25 mouse cellular contexts compared by ENCODE assay signal in genomic region chr6:100150703-100151208, GRCm38 (mm10).
DNase-seq lines count a peak whose midpoint lies in the region; ATAC-seq and TF ChIP-seq lines count a peak whose summit lies in the region.
"Had no signal": no experiment of that assay in that cellular context is flagged by ENCODE, and none has a peak within 500 bp of the region (broad histone marks: within the 10 kb centered on the region; RNA-seq: fewer than 3 reads in every experiment).

No protein-coding gene starts in this region.

- no peak overlapping the region for H3K4me3 ChIP-seq in intestine, postnatal 0 days (ENCODE audit: low read depth, low read length)
- no peak overlapping the region for H3K4me3 ChIP-seq in intestine, embryonic 15.5 days (replicated peaks)
- no peak overlapping the region for H3K4me3 ChIP-seq in midbrain, postnatal 0 days (ENCODE audit: low read depth, low read length)
- H3K4me3 ChIP-seq in midbrain, embryonic 15.5 days: no peak overlapping the region
- H3K4me3 ChIP-seq: forebrain, embryonic 10.5 days; heart, embryonic 13.5 days; hindbrain, embryonic 10.5 days; limb, embryonic 15.5 days; neural tube, embryonic 13.5 days had no signal

- no peak overlapping the region for H3K27ac ChIP-seq in intestine, postnatal 0 days (ENCODE audit: low read depth, low read length)
- no peak overlapping the region for H3K27ac ChIP-seq in intestine, embryonic 15.5 days
- H3K27ac ChIP-seq in midbrain, postnatal 0 days (ENCODE audit: low read depth, low read length): no peak overlapping the region
- H3K27ac ChIP-seq in midbrain, embryonic 15.5 days: no peak overlapping the region
- H3K27ac ChIP-seq: forebrain, embryonic 10.5 days; heart, embryonic 13.5 days; hindbrain, embryonic 10.5 days; limb, embryonic 15.5 days; neural tube, embryonic 13.5 days had no signal

- DNase-seq in midbrain, postnatal 0 days (ENCODE audit: low spot score): no peak
- DNase-seq in thymus, postnatal 4 days: no peak
- DNase-seq in cerebellum, postnatal 14 days: no peak
- DNase-seq: adrenal gland, postnatal 36 days; cerebellum, adult 18-20 months; cerebellum, postnatal 36 days; forebrain, postnatal 0 days; gastrocnemius, postnatal 36 days; kidney, adult 9 months; kidney, postnatal 4 days; lung, embryonic 14.5 days; right cerebral cortex, adult 18-20 months; thymus, postnatal 36 days had no signal

- H3K9ac ChIP-seq in intestine, postnatal 0 days (ENCODE audit: low read depth, low read length): no peak overlapping the region
- H3K9ac ChIP-seq in intestine, embryonic 15.5 days: no peak overlapping the region
- H3K9ac ChIP-seq in midbrain, postnatal 0 days (replicated peaks; ENCODE audit: low read length, poor library complexity, severe bottlenecking): no peak overlapping the region
- no peak overlapping the region for H3K9ac ChIP-seq in midbrain, embryonic 15.5 days
- H3K9ac ChIP-seq: forebrain, postnatal 0 days; heart, embryonic 13.5 days; limb, embryonic 15.5 days; lung, embryonic 14.5 days; neural tube, embryonic 13.5 days had no signal

- peak; percentile 57 for TF ChIP-seq CTCF in intestine, postnatal 0 days (IDR thresholded peaks at IDR 0.05; ENCODE audit: low read depth)
- peak; percentile 43; the same call in 1 of the 2 replicates for TF ChIP-seq CTCF in midbrain, postnatal 0 days (IDR thresholded peaks at IDR 0.05)

- H3K27me3 ChIP-seq in intestine, postnatal 0 days (replicated peaks; ENCODE audit: control insufficient read depth, insufficient read depth, low read length): no peaks in the 10 kb centered on the region
- no peaks in the 10 kb centered on the region for H3K27me3 ChIP-seq in intestine, embryonic 15.5 days (replicated peaks)
- no peaks in the 10 kb centered on the region for H3K27me3 ChIP-seq in midbrain, postnatal 0 days (ENCODE audit: insufficient read depth, low read length)
- H3K27me3 ChIP-seq in midbrain, embryonic 15.5 days (replicated peaks): no peaks in the 10 kb centered on the region

- no peaks in the 10 kb centered on the region for H3K36me3 ChIP-seq in intestine, postnatal 0 days (ENCODE audit: control insufficient read depth, insufficient read depth)
- no peaks in the 10 kb centered on the region for H3K36me3 ChIP-seq in intestine, embryonic 15.5 days
- no peaks in the 10 kb centered on the region for H3K36me3 ChIP-seq in midbrain, postnatal 0 days (ENCODE audit: insufficient read depth, low read length)
- H3K36me3 ChIP-seq in midbrain, embryonic 15.5 days (replicated peaks): no peaks in the 10 kb centered on the region
- H3K36me3 ChIP-seq: forebrain, embryonic 10.5 days; G1E; heart, embryonic 13.5 days; hindbrain, embryonic 10.5 days; limb, embryonic 15.5 days; neural tube, embryonic 13.5 days had no signal

- peaks cover 8% of the 10 kb centered on the region; the same call in 1 of the 2 replicates for H3K4me1 ChIP-seq in intestine, postnatal 0 days (replicated peaks; ENCODE audit: control insufficient read depth, insufficient read depth, low read length)
- H3K4me1 ChIP-seq in intestine, embryonic 15.5 days (replicated peaks): peaks cover 16% of the 10 kb centered on the region
- peaks cover 4% of the 10 kb centered on the region for H3K4me1 ChIP-seq in midbrain, postnatal 0 days (ENCODE audit: insufficient read depth, low read length)
- 0 out of 2 replicates have a peak, but pooled peaks cover 6% of the 10 kb centered on the region for H3K4me1 ChIP-seq in midbrain, embryonic 15.5 days

- no peaks in the 10 kb centered on the region for H3K9me3 ChIP-seq in intestine, postnatal 0 days (ENCODE audit: control insufficient read depth)
- no peaks in the 10 kb centered on the region for H3K9me3 ChIP-seq in intestine, embryonic 15.5 days
- H3K9me3 ChIP-seq in midbrain, postnatal 0 days (ENCODE audit: low read length): no peaks in the 10 kb centered on the region
- H3K9me3 ChIP-seq in midbrain, embryonic 15.5 days: no peaks in the 10 kb centered on the region
- H3K9me3 ChIP-seq: forebrain, embryonic 10.5 days; heart, embryonic 13.5 days; hindbrain, embryonic 10.5 days; limb, embryonic 15.5 days; neural tube, embryonic 13.5 days had no signal

- H3K4me2 ChIP-seq in intestine, postnatal 0 days (replicated peaks; ENCODE audit: low read depth): no peak overlapping the region
- no peak overlapping the region for H3K4me2 ChIP-seq in intestine, embryonic 15.5 days (replicated peaks)
- H3K4me2 ChIP-seq in midbrain, postnatal 0 days (ENCODE audit: low read depth, low read length, poor library complexity, severe bottlenecking): no peak overlapping the region
- H3K4me2 ChIP-seq in midbrain, embryonic 15.5 days: no peak overlapping the region
- H3K4me2 ChIP-seq: heart, embryonic 13.5 days; limb, embryonic 15.5 days; lung, embryonic 14.5 days; midbrain, embryonic 11.5 days; neural tube, embryonic 13.5 days had no signal

- no peak for ATAC-seq in intestine, postnatal 0 days
- ATAC-seq in intestine, embryonic 15.5 days: no peak
- no peak for ATAC-seq in midbrain, postnatal 0 days (ENCODE audit: low FRiP score)
- no peak for ATAC-seq in midbrain, embryonic 15.5 days (replicated peaks)
- ATAC-seq in common myeloid progenitor, adult 5-6 weeks (replicated peaks; ENCODE audit: low read depth, poor library complexity, severe bottlenecking): peak; percentile 39; the same call in 1 of the 2 replicates
- ATAC-seq: CD4-positive, CD25-positive, alpha-beta regulatory T cell, adult 4 months; forebrain, postnatal 0 days had no signal

- WGBS in intestine, postnatal 0 days: 59% methylated on average over 6 of the region's 6 CpGs
- 58% methylated on average over 6 of the region's 6 CpGs for WGBS in intestine, embryonic 15.5 days
- WGBS in midbrain, postnatal 0 days: 82% methylated on average over 6 of the region's 6 CpGs
- WGBS in midbrain, embryonic 15.5 days: 80% methylated on average over 6 of the region's 6 CpGs
